Mouse (Mus musculus) ES-Bruce4 (cell line): Measurements from ENCODE around the gene Gab2. TPM values are rescaled to one million over a fixed set of nuclear protein-coding genes. Genes with fewer than 3 reads are reported as not detected.

Experiments
- H3K27ac ChIP-seq: 2 replicates; pipeline ENCODE4 v1.5.1; 2012; ENCODE audit warnings: low read length, inconsistent platforms; ENCODE audit not compliant: insufficient read depth
- H3K27me3 ChIP-seq: 2 replicates; pipeline ENCODE4 v1.6.1; 2012; ENCODE audit warnings: mild to moderate bottlenecking, low read length, inconsistent platforms; ENCODE audit not compliant: control insufficient read depth, poor library complexity, insufficient read depth, severe bottlenecking
- H3K36me3 ChIP-seq: 2 replicates; pipeline ENCODE4 v1.6.1; 2012; ENCODE audit warnings: inconsistent platforms, mild to moderate bottlenecking, low read length, moderate library complexity; ENCODE audit not compliant: control insufficient read depth, poor library complexity, insufficient read depth, severe bottlenecking
- H3K4me1 ChIP-seq: one replicate; pipeline ENCODE4 v1.8.1; 2011; ENCODE audit warnings: low read length; ENCODE audit not compliant: control insufficient read depth, insufficient read depth
- H3K4me3 ChIP-seq: 2 replicates; pipeline ENCODE4 v1.5.1; 2011; ENCODE audit warnings: low read depth, mild to moderate bottlenecking, low read length
- H3K9ac ChIP-seq: 2 replicates; pipeline ENCODE4 v1.6.1; 2012; ENCODE audit warnings: low read depth, mild to moderate bottlenecking, inconsistent platforms; ENCODE audit not compliant: poor library complexity, severe bottlenecking
- H3K9me3 ChIP-seq: replicated peaks from 2 replicates; pipeline ENCODE4 v1.6.1; 2012; ENCODE audit warnings: mild to moderate bottlenecking, low read length, inconsistent platforms; ENCODE audit not compliant: control insufficient read depth, poor library complexity, insufficient read depth, severe bottlenecking
- CTCF ChIP-seq: IDR thresholded peaks from one replicate; pipeline ENCODE4 v1.8.1; 2011; ENCODE audit warnings: low read depth, low read length
- EP300 ChIP-seq: IDR thresholded peaks from 2 replicates; pipeline ENCODE4 v1.6.1; 2011; ENCODE audit warnings: low read depth, low read length; ENCODE audit not compliant: insufficient read depth
- POLR2A ChIP-seq: IDR thresholded peaks from one replicate; pipeline ENCODE4 v1.8.1; 2011; ENCODE audit warnings: low read length; ENCODE audit not compliant: insufficient read depth
- polyA plus RNA-seq: library from polyadenylated mRNA; stranded (reverse); fragments of >200 nt; gene quantifications from 2 replicates; pipeline ENCODE4 v1.2.4, GENCODE M21; 2011; ENCODE audit warnings: low read depth; ENCODE audit not compliant: missing spikeins, insufficient read depth, insufficient read length

Gab2 gene
- polyA plus RNA-seq, 1 experiment: 2.6 TPM

- Histone ChIP-seq H3K4me1 (no peaks in the 10 kb centered on the region), H3K27ac (no peak overlapping the region), H3K9me3 (no peaks in the 10 kb centered on the region), H3K4me3 (no peak overlapping the region), H3K9ac (no peak overlapping the region), H3K36me3 (no peaks in the 10 kb centered on the region), H3K27me3 (no peaks in the 10 kb centered on the region)
- no peak for TF ChIP-seq CTCF
- TF ChIP-seq POLR2A: no peak
- TF ChIP-seq EP300: no peak
Observed at GRCm38 (mm10) chr7:97071512-97071911, 9.9 kb upstream of the Gab2 start.

GRCm38 (mm10) chr7:97072061-97072460 lies 9.3 kb upstream of the Gab2 start:
- H3K27ac ChIP-seq: no peak overlapping the region
- no peaks in the 10 kb centered on the region for H3K27me3 ChIP-seq
- H3K4me1 ChIP-seq: no peaks in the 10 kb centered on the region
- TF ChIP-seq EP300 (no peak), POLR2A (no peak), CTCF (no peak)
- H3K36me3 ChIP-seq: no peaks in the 10 kb centered on the region
- H3K9ac ChIP-seq: no peak overlapping the region
- no peaks in the 10 kb centered on the region for H3K9me3 ChIP-seq
- no peak overlapping the region for H3K4me3 ChIP-seq

GRCm38 (mm10) chr7:97074974-97075373 lies 6.4 kb upstream of the Gab2 start:
- no peaks in the 10 kb centered on the region for H3K9me3 ChIP-seq
- H3K36me3 ChIP-seq: no peaks in the 10 kb centered on the region
- H3K27ac ChIP-seq: no peak overlapping the region
- no peak for TF ChIP-seq EP300
- TF ChIP-seq POLR2A: no peak
- no peak for TF ChIP-seq CTCF
- no peaks in the 10 kb centered on the region for H3K27me3 ChIP-seq
- no peak overlapping the region for H3K9ac ChIP-seq
- no peaks in the 10 kb centered on the region for H3K4me1 ChIP-seq
- H3K4me3 ChIP-seq: no peak overlapping the region

GRCm38 (mm10) chr7:97076977-97077376 lies 4.4 kb upstream of the Gab2 start:
- Histone ChIP-seq H3K4me1 (no peaks in the 10 kb centered on the region), H3K27ac (no peak overlapping the region), H3K27me3 (peaks cover 4% of the 10 kb centered on the region), H3K4me3 (no peak overlapping the region), H3K36me3 (no peaks in the 10 kb centered on the region), H3K9ac (no peak overlapping the region), H3K9me3 (no peaks in the 10 kb centered on the region)
- TF ChIP-seq POLR2A (no peak), CTCF (no peak), EP300 (no peak)

- TF ChIP-seq CTCF (no peak), EP300 (no peak), POLR2A (no peak)
- Histone ChIP-seq H3K4me3 (no peak overlapping the region), H3K36me3 (no peaks in the 10 kb centered on the region), H3K4me1 (no peaks in the 10 kb centered on the region), H3K27me3 (peaks cover 7% of the 10 kb centered on the region), H3K27ac (no peak overlapping the region), H3K9me3 (no peaks in the 10 kb centered on the region), H3K9ac (no peak overlapping the region)
Observed at GRCm38 (mm10) chr7:97078685-97079084, 2.7 kb upstream of the Gab2 start.

- no peak overlapping the region for H3K4me3 ChIP-seq
- H3K36me3 ChIP-seq: no peaks in the 10 kb centered on the region
- no peak overlapping the region for H3K9ac ChIP-seq
- no peak overlapping the region for H3K27ac ChIP-seq
- no peaks in the 10 kb centered on the region for H3K9me3 ChIP-seq
- no peaks in the 10 kb centered on the region for H3K4me1 ChIP-seq
- no peak for TF ChIP-seq EP300
- TF ChIP-seq CTCF: no peak
- TF ChIP-seq POLR2A: no peak
- H3K27me3 ChIP-seq: peaks cover 7% of the 10 kb centered on the region
Observed at GRCm38 (mm10) chr7:97079145-97079544, 2.2 kb upstream of the Gab2 start.
